ENCODE assay signal across 24 mouse cellular contexts in genomic region chr3:104032747-104033146, GRCm38 (mm10).
DNase-seq lines count a peak whose midpoint lies in the region; ATAC-seq and TF ChIP-seq lines count a peak whose summit lies in the region.
"Had no signal": no experiment of that assay in that cellular context is flagged by ENCODE, and none has a peak within 500 bp of the region (broad histone marks: within the 10 kb centered on the region; RNA-seq: fewer than 3 reads in every experiment).

No protein-coding gene starts in this region.

- no peaks in the 10 kb centered on the region for H3K27me3 ChIP-seq in forebrain, postnatal 0 days (ENCODE audit: insufficient read depth, low read length)
- H3K27me3 ChIP-seq in forebrain, embryonic 11.5 days (ENCODE audit: control insufficient read depth, insufficient read depth, low read length) = no peaks in the 10 kb centered on the region
- H3K27me3 ChIP-seq in midbrain, embryonic 11.5 days (ENCODE audit: control insufficient read depth, insufficient read depth, low read length) = no peaks in the 10 kb centered on the region
- H3K27me3 ChIP-seq in midbrain, embryonic 10.5 days (ENCODE audit: low read depth, poor library complexity, severe bottlenecking) = no peaks in the 10 kb centered on the region
- no peaks in the 10 kb centered on the region for H3K27me3 ChIP-seq in cerebellum, adult 2 months (ENCODE audit: control insufficient read depth, insufficient read depth, low read length)
- H3K27me3 ChIP-seq: embryonic facial prominence, embryonic 12.5 days; embryonic facial prominence, embryonic 15.5 days; forebrain, embryonic 13.5 days; intestine, embryonic 15.5 days had no signal

- no peaks in the 10 kb centered on the region for H3K4me1 ChIP-seq in forebrain, postnatal 0 days (ENCODE audit: insufficient read depth)
- H3K4me1 ChIP-seq in forebrain, embryonic 11.5 days (replicated peaks; ENCODE audit: control insufficient read depth, insufficient read depth, low read length) = no peaks in the 10 kb centered on the region
- no peaks in the 10 kb centered on the region for H3K4me1 ChIP-seq in midbrain, embryonic 11.5 days (ENCODE audit: control insufficient read depth, insufficient read depth, low read length)
- no peaks in the 10 kb centered on the region for H3K4me1 ChIP-seq in midbrain, embryonic 10.5 days
- H3K4me1 ChIP-seq in cerebellum, adult 2 months (ENCODE audit: control insufficient read depth, insufficient read depth, low read length) = no peaks in the 10 kb centered on the region
- H3K4me1 ChIP-seq: embryonic facial prominence, embryonic 12.5 days; embryonic facial prominence, embryonic 15.5 days; forebrain, embryonic 13.5 days; intestine, embryonic 15.5 days had no signal

- H3K36me3 ChIP-seq in forebrain, postnatal 0 days (ENCODE audit: insufficient read depth) = no peaks in the 10 kb centered on the region
- H3K36me3 ChIP-seq in forebrain, embryonic 11.5 days (ENCODE audit: control insufficient read depth, insufficient read depth, low read length) = no peaks in the 10 kb centered on the region
- H3K36me3 ChIP-seq in midbrain, embryonic 11.5 days (ENCODE audit: control insufficient read depth, insufficient read depth, low read length) = no peaks in the 10 kb centered on the region
- H3K36me3 ChIP-seq in midbrain, embryonic 10.5 days = 0 out of 2 replicates have a peak, but pooled peaks cover 3% of the 10 kb centered on the region
- H3K36me3 ChIP-seq: embryonic facial prominence, embryonic 12.5 days had no signal

- no peak overlapping the region for H3K4me3 ChIP-seq in forebrain, postnatal 0 days (ENCODE audit: low read depth, low read length)
- no peak overlapping the region for H3K4me3 ChIP-seq in forebrain, embryonic 11.5 days (ENCODE audit: low read depth, low read length)
- no peak overlapping the region for H3K4me3 ChIP-seq in midbrain, embryonic 11.5 days (ENCODE audit: low read depth, low read length)
- no peak overlapping the region for H3K4me3 ChIP-seq in midbrain, embryonic 10.5 days
- no peak overlapping the region for H3K4me3 ChIP-seq in cerebellum, adult 2 months (replicated peaks; ENCODE audit: insufficient read depth, low read depth, low read length)
- H3K4me3 ChIP-seq: embryonic facial prominence, embryonic 12.5 days; embryonic facial prominence, embryonic 15.5 days; forebrain, embryonic 13.5 days; gastrocnemius, adult 2 months; intestine, embryonic 15.5 days had no signal

- TF ChIP-seq CTCF in forebrain, postnatal 0 days (IDR thresholded peaks at IDR 0.05; ENCODE audit: low read depth) = no peak
- no peak for TF ChIP-seq CTCF in brain, embryonic 14.5 days (IDR thresholded peaks at IDR 0.05; ENCODE audit: borderline replicate concordance, extremely low read depth, insufficient read depth, insufficient read length)
- no peak for TF ChIP-seq CTCF in cerebellum, adult 2 months (IDR thresholded peaks at IDR 0.05; ENCODE audit: borderline replicate concordance, insufficient read depth, low read depth, low read length)

- H3K9me3 ChIP-seq in forebrain, postnatal 0 days (ENCODE audit: low read length) = no peaks in the 10 kb centered on the region
- no peaks in the 10 kb centered on the region for H3K9me3 ChIP-seq in forebrain, embryonic 11.5 days (ENCODE audit: control insufficient read depth, low read length)
- H3K9me3 ChIP-seq in midbrain, embryonic 11.5 days (ENCODE audit: control insufficient read depth, low read length) = no peaks in the 10 kb centered on the region
- H3K9me3 ChIP-seq in midbrain, embryonic 10.5 days (replicated peaks) = no peaks in the 10 kb centered on the region
- H3K9me3 ChIP-seq: embryonic facial prominence, embryonic 12.5 days; embryonic facial prominence, embryonic 15.5 days; forebrain, embryonic 13.5 days; intestine, embryonic 15.5 days had no signal

- DNase-seq in forebrain, postnatal 0 days = peak; percentile 8
- no peak for DNase-seq in forebrain, embryonic 11.5 days (ENCODE audit: low spot score)
- peak; percentile 66 for DNase-seq in midbrain, embryonic 11.5 days (ENCODE audit: low spot score, missing footprints)
- DNase-seq in midbrain, embryonic 10.5 days (ENCODE audit: low spot score) = no peak
- peak; percentile 17 for DNase-seq in 416B (ENCODE audit: low read depth)
- peak; percentile 53 for DNase-seq in brain, embryonic 14.5 days (ENCODE audit: low read depth)
- no peak for DNase-seq in cerebellum, adult 2 months
- no peak for DNase-seq in cerebellum, postnatal 14 days
- DNase-seq: adrenal gland, adult 8-10 months; adrenal gland, postnatal 25 days; cerebellum, adult 11 months; cerebellum, adult 8-10 months; cerebellum, postnatal 10 days; gastrocnemius, adult 2 months; gastrocnemius, postnatal 14 days; heart, adult 11 months; kidney, adult 11 months had no signal

- ATAC-seq in forebrain, postnatal 0 days = no peak
- ATAC-seq in forebrain, embryonic 11.5 days (replicated peaks; ENCODE audit: low FRiP score) = no peak
- ATAC-seq in midbrain, embryonic 11.5 days (ENCODE audit: low FRiP score) = no peak
- ATAC-seq: activated CD4-positive, CD25-positive, alpha-beta regulatory T cell, adult 4 months; forebrain, embryonic 13.5 days; intestine, embryonic 15.5 days had no signal

- no peak for TF ChIP-seq POLR2A in brain, embryonic 14.5 days (IDR thresholded peaks at IDR 0.05; ENCODE audit: borderline replicate concordance, extremely low read depth, insufficient read depth, insufficient read length, poor library complexity, severe bottlenecking)
- TF ChIP-seq POLR2A in cerebellum, adult 2 months (IDR thresholded peaks at IDR 0.05; ENCODE audit: borderline replicate concordance, insufficient read depth, low read length) = no peak

- no peak overlapping the region for H3K27ac ChIP-seq in forebrain, postnatal 0 days (ENCODE audit: low read depth, low read length)
- H3K27ac ChIP-seq in forebrain, embryonic 11.5 days (ENCODE audit: low read depth, low read length) = no peak overlapping the region
- H3K27ac ChIP-seq in midbrain, embryonic 11.5 days (ENCODE audit: low read depth, low read length) = no peak overlapping the region
- no peak overlapping the region for H3K27ac ChIP-seq in midbrain, embryonic 10.5 days (replicated peaks)
- H3K27ac ChIP-seq in cerebellum, adult 2 months (ENCODE audit: insufficient read depth, low read length) = no peak overlapping the region
- H3K27ac ChIP-seq: embryonic facial prominence, embryonic 12.5 days; embryonic facial prominence, embryonic 15.5 days; forebrain, embryonic 13.5 days; gastrocnemius, adult 2 months; hindbrain, embryonic 14.5 days; intestine, embryonic 15.5 days had no signal

- WGBS in forebrain, postnatal 0 days = 80% methylated on average over 1 of the region's 1 CpGs
- WGBS in forebrain, embryonic 11.5 days = 98% methylated on average over 1 of the region's 1 CpGs
- 96% methylated on average over 1 of the region's 1 CpGs for WGBS in midbrain, embryonic 11.5 days
- 94% methylated on average over 1 of the region's 1 CpGs for WGBS in midbrain, embryonic 10.5 days
- 98% methylated on average over 1 of the region's 1 CpGs for WGBS in cerebellum, adult 2 months

- H3K4me2 ChIP-seq in forebrain, postnatal 0 days (ENCODE audit: low read depth) = no peak overlapping the region
- no peak overlapping the region for H3K4me2 ChIP-seq in forebrain, embryonic 11.5 days (ENCODE audit: low read depth, low read length, severe bottlenecking)
- no peak overlapping the region for H3K4me2 ChIP-seq in midbrain, embryonic 11.5 days
- H3K4me2 ChIP-seq: embryonic facial prominence, embryonic 12.5 days; embryonic facial prominence, embryonic 15.5 days; forebrain, embryonic 13.5 days; heart, embryonic 11.5 days; hindbrain, embryonic 14.5 days; intestine, embryonic 15.5 days had no signal

- no peak overlapping the region for H3K9ac ChIP-seq in forebrain, postnatal 0 days
- H3K9ac ChIP-seq in forebrain, embryonic 11.5 days (ENCODE audit: low read length) = no peak overlapping the region
- no peak overlapping the region for H3K9ac ChIP-seq in midbrain, embryonic 11.5 days (ENCODE audit: low read length)
- H3K9ac ChIP-seq: embryonic facial prominence, embryonic 12.5 days; embryonic facial prominence, embryonic 15.5 days; forebrain, embryonic 13.5 days; hindbrain, embryonic 14.5 days; intestine, embryonic 15.5 days had no signal

Comparison
In these comparisons a context has a peak if more than half of its experiments do, and no peak if none do; other contexts are left out.
1. DNase-seq: peak in forebrain, postnatal 0 days (single experiment), midbrain, embryonic 11.5 days (single experiment), 416B (single experiment) and brain, embryonic 14.5 days (single experiment); none in forebrain, embryonic 11.5 days (single experiment), midbrain, embryonic 10.5 days (single experiment), cerebellum, adult 2 months (0 of 2) and cerebellum, postnatal 14 days (0 of 2).